ENCODE assay signal across 19 mouse cellular contexts in genomic region chr15:62524628-62525027, GRCm38 (mm10).
DNase-seq lines count a peak whose midpoint lies in the region; ATAC-seq and TF ChIP-seq lines count a peak whose summit lies in the region.
"Had no signal": no experiment of that assay in that cellular context is flagged by ENCODE, and none has a peak within 500 bp of the region (broad histone marks: within the 10 kb centered on the region; RNA-seq: fewer than 3 reads in every experiment).

No protein-coding gene starts in this region.

- ATAC-seq in kidney, embryonic 15.5 days (replicated peaks; ENCODE audit: low FRiP score), result peak; percentile 94
- ATAC-seq in kidney, postnatal 0 days (replicated peaks; ENCODE audit: low FRiP score, low read depth), result no peak
- peak; percentile 44 for ATAC-seq in Patski
- ATAC-seq: activated CD4-positive, CD25-positive, alpha-beta regulatory T cell, adult 4 months had no signal

- WGBS in kidney, embryonic 15.5 days, result 15% methylated on average over 2 of the region's 2 CpGs
- WGBS in kidney, adult 2 months, result 19% methylated on average over 2 of the region's 2 CpGs
- WGBS in kidney, postnatal 0 days, result 22% methylated on average over 2 of the region's 2 CpGs

- TF ChIP-seq POLR2A in kidney, adult 2 months (IDR thresholded peaks at IDR 0.05; ENCODE audit: low read depth, low read length), result no peak

- H3K4me1 ChIP-seq in kidney, embryonic 15.5 days, result no peaks in the 10 kb centered on the region
- no peaks in the 10 kb centered on the region for H3K4me1 ChIP-seq in kidney, adult 2 months (ENCODE audit: control insufficient read depth, insufficient read depth, low read length)
- H3K4me1 ChIP-seq in kidney, postnatal 0 days (replicated peaks; ENCODE audit: insufficient read depth, low read length), result no peaks in the 10 kb centered on the region
- H3K4me1 ChIP-seq: embryonic facial prominence, embryonic 10.5 days; embryonic facial prominence, embryonic 12.5 days; forebrain, embryonic 13.5 days; forebrain, embryonic 15.5 days had no signal

- no peak overlapping the region for H3K9ac ChIP-seq in kidney, embryonic 15.5 days
- no peak overlapping the region for H3K9ac ChIP-seq in kidney, postnatal 0 days (ENCODE audit: low read depth, low read length)
- H3K9ac ChIP-seq: embryonic facial prominence, embryonic 12.5 days; forebrain, embryonic 13.5 days; forebrain, embryonic 15.5 days had no signal

- in situ Hi-C loops in Patski (cut with MboI; ENCODE audit: low pct_unique_long_range_greater_than_20kb), result no loop called here

- no peaks in the 10 kb centered on the region for H3K27me3 ChIP-seq in kidney, embryonic 15.5 days
- no peaks in the 10 kb centered on the region for H3K27me3 ChIP-seq in kidney, adult 2 months (replicated peaks; ENCODE audit: control insufficient read depth, insufficient read depth, low read length)
- H3K27me3 ChIP-seq in kidney, postnatal 0 days (ENCODE audit: insufficient read depth, low read length), result no peaks in the 10 kb centered on the region
- H3K27me3 ChIP-seq in Patski, result no peaks in the 10 kb centered on the region
- H3K27me3 ChIP-seq: embryonic facial prominence, embryonic 12.5 days; forebrain, embryonic 13.5 days; forebrain, embryonic 15.5 days had no signal

- POLR2A ChIA-PET in Patski (lab: Charles Lee), result no interaction called here

- DNase-seq in kidney, adult 2 months, result no peak
- peak; percentile 32 for DNase-seq in kidney, postnatal 0 days (ENCODE audit: low spot score)
- DNase-seq in kidney, adult 11 months, result no peak
- peak; percentile 30 for DNase-seq in Patski (ENCODE audit: low read depth, low spot score)
- DNase-seq in heart, adult 18-20 months, result no peak
- DNase-seq: adrenal gland, adult 8-10 months; adrenal gland, postnatal 14 days; adrenal gland, postnatal 36 days; cerebellum, adult 11-12 months; cerebellum, adult 2 months; cerebellum, adult 9-10 months; cerebellum, postnatal 10 days; cerebellum, postnatal 25 days had no signal

- H3K9me3 ChIP-seq in kidney, embryonic 15.5 days (replicated peaks), result 0 out of 2 replicates have a peak, but pooled peaks cover 2% of the 10 kb centered on the region
- H3K9me3 ChIP-seq in kidney, postnatal 0 days (replicated peaks; ENCODE audit: low read length), result no peaks in the 10 kb centered on the region
- H3K9me3 ChIP-seq: embryonic facial prominence, embryonic 10.5 days; embryonic facial prominence, embryonic 12.5 days; forebrain, embryonic 13.5 days; forebrain, embryonic 15.5 days had no signal

- H3K4me3 ChIP-seq in kidney, embryonic 15.5 days (replicated peaks), result no peak overlapping the region
- H3K4me3 ChIP-seq in kidney, adult 2 months (ENCODE audit: insufficient read depth, low read depth, low read length), result no peak overlapping the region
- no peak overlapping the region for H3K4me3 ChIP-seq in kidney, postnatal 0 days (replicated peaks; ENCODE audit: low read depth, low read length)
- H3K4me3 ChIP-seq: embryonic facial prominence, embryonic 10.5 days; embryonic facial prominence, embryonic 12.5 days; forebrain, embryonic 13.5 days; forebrain, embryonic 15.5 days had no signal

- no peaks in the 10 kb centered on the region for H3K36me3 ChIP-seq in kidney, embryonic 15.5 days
- no peaks in the 10 kb centered on the region for H3K36me3 ChIP-seq in kidney, adult 2 months (ENCODE audit: control insufficient read depth, insufficient read depth, low read length)
- H3K36me3 ChIP-seq in kidney, postnatal 0 days (ENCODE audit: insufficient read depth, low read length), result no peaks in the 10 kb centered on the region
- H3K36me3 ChIP-seq: embryonic facial prominence, embryonic 10.5 days; embryonic facial prominence, embryonic 12.5 days; forebrain, embryonic 15.5 days had no signal

- TF ChIP-seq CTCF in kidney, adult 2 months (conservative IDR thresholded peaks at IDR 0.05; ENCODE audit: insufficient read depth, insufficient read length, low read depth, low read length), result no peak
- no peak for TF ChIP-seq CTCF in kidney, postnatal 0 days (IDR thresholded peaks at IDR 0.05; ENCODE audit: low read depth)
- TF ChIP-seq CTCF in Patski (IDR thresholded peaks at IDR 0.05), result no peak

- CTCF ChIA-PET in Patski (lab: Charles Lee), result interaction anchor here (0.8 to 1.1 kb wide), 4 partner anchors 10 to 171 kb away, joined by 3 to 4 read pairs (median 3); no protein-coding TSS in a partner anchor

- no peak overlapping the region for H3K4me2 ChIP-seq in kidney, embryonic 15.5 days
- H3K4me2 ChIP-seq in kidney, postnatal 0 days (ENCODE audit: low read length), result no peak overlapping the region
- H3K4me2 ChIP-seq: embryonic facial prominence, embryonic 12.5 days; forebrain, embryonic 13.5 days; forebrain, embryonic 15.5 days had no signal

- peak overlapping the region; percentile 68 for H3K27ac ChIP-seq in kidney, embryonic 15.5 days
- no peak overlapping the region; the same call in 1 of the 2 replicates for H3K27ac ChIP-seq in kidney, adult 2 months (ENCODE audit: insufficient read depth, low read depth, low read length)
- peak overlapping the region; percentile 62; the same call in 1 of the 2 replicates for H3K27ac ChIP-seq in kidney, postnatal 0 days
- H3K27ac ChIP-seq: embryonic facial prominence, embryonic 10.5 days; embryonic facial prominence, embryonic 12.5 days; forebrain, embryonic 13.5 days; forebrain, embryonic 15.5 days had no signal

Comparison
In these comparisons a context has a peak if more than half of its experiments do, and no peak if none do; other contexts are left out.
1. DNase-seq: peak in kidney, postnatal 0 days (single experiment) and Patski (single experiment); none in kidney, adult 2 months (single experiment), kidney, adult 11 months (single experiment) and heart, adult 18-20 months (0 of 2).